Mouse (Mus musculus) left cerebral cortex, adult 18-20 months (tissue): ENCODE data around the gene Pde11a. TPM values are rescaled to one million over a fixed set of nuclear protein-coding genes. Genes with fewer than 3 reads are reported as not detected.

Source experiments
- DNase-seq, 2 experiments: peaks; one replicate each; pipeline ENCODE4 v3.0.0; 2021 to 2022; ENCODE audit warnings: low spot score in 2 of 2, mixed read lengths in 1 of 2
- total RNA-seq, 2 experiments: library from RNA; stranded (reverse); gene quantifications; 2 replicates each; pipeline ENCODE4 v1.2.3; 2021

The Pde11a gene
- total RNA-seq, 2 experiments from 2014 or later = 3.8 to 4.6 TPM

DNA sequence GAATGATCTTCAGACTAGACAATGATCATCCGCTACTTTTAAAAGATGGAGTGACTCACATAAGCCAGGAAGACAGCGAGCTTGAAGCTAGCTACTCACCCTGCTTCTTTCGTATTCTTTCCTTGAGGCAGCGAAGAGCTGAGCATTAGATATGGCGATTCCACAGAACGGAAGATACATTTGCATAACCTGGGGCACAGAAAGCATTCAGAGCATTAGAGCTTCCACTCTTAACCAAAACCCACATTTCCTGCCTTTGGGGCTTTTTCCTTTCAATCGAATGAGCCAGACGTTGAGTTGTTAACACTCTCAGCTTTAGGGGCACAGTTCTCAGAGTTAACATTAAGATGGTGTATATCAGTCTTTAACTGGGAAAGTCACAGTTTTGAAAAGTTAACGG lies 123.4 kb downstream of the Pde11a start:
- DNase-seq = no peak

GRCm38 (mm10) chr2:76185126-76185525 lies 153.4 kb downstream of the Pde11a start:
- no peak for DNase-seq

GRCm38 (mm10) chr2:76162822-76163221 lies 175.8 kb downstream of the Pde11a start:
- no peak for DNase-seq

DNA sequence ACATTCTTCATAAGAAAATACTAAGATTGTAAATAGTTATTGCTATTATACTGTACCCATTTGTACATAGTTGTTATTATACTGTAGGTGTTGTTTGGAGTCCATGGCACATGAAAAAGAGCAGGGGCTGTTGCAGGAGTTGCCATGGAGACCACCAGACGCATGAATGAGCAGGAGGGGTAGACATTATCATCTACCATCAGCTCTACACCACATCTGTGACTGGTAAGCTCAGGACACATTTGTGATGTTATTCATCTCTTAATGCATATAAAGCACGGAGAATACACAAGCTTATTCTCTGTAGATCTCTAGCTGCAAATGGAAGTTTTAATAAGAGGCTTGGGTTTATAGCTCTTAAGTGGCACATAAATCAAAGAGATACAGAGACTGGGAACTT lies 179.6 kb downstream of the Pde11a start:
- DNase-seq = no peak

GRCm38 (mm10) chr2:76141136-76141535 lies 197.4 kb downstream of the Pde11a start:
- no peak for DNase-seq

DNA sequence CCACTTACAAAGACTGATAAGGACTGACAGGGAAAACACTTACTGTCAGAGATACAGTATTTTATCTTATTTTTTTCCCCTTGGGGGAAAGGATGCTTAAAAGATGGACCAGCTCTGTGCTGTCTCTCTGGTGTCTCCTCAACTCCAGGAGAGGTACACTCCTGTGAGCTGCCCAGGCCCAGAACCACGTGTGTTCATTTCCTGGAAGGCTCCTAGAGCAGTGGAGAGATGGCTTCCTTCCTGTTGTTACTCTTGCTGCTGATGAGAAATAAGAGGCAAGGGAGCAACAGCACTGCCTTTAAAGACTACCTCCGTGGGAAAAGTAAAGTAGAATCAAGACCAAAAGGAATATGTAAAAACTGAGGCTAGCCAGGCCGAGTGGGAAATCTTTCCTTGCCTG lies 205.6 kb downstream of the Pde11a start:
- no peak for DNase-seq

- DNase-seq = no peak
These were observed 208.5 kb downstream of the Pde11a start for GRCm38 (mm10) chr2:76129933-76130627.

DNA sequence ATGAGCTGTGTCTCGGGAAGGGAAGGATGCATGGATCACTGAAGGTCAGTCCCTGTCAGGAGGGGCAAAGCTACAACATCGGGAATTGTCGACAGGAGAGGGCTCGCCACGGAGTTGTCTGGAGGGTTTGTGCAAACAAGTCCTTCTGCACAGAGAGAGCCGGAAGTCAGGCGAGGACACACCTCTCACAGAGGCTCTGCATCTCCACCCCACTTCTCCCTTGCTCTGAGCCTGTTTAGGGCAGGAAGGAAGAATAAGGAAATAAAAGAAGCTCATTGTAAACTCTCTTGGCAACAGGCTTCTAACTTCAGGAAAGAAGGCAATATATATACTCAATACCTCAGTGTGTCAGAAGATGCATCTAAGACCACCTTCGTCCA lies 209.5 kb downstream of the Pde11a start:
- no peak for DNase-seq

- peak; percentile 18 to 29 for DNase-seq
These were observed 210.2 kb downstream of the Pde11a start for GRCm38 (mm10) chr2:76128105-76129057.

GRCm38 (mm10) chr2:76126651-76127050 lies 211.9 kb downstream of the Pde11a start:
- no peak for DNase-seq

GRCm38 (mm10) chr2:76124821-76125220 lies 213.8 kb downstream of the Pde11a start:
- peak; percentile 23 to 37 for DNase-seq

DNA sequence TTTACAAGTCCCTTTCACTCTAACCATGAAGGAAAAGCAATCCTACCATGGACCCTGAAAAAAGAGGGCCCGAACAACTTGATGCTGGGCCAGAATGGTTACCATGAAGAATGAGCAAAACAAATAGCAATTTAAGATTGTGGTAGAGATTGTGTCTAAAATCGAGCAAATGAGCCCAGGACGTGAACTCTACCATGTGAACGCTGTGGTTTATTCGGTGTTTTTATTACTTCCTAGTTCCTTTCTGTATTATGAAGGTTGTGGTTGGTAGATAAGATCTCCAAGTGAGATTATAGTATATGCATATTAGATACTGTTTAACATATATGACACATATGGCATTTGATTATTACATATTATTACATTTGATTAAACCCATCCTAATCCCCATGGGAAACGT lies 216.4 kb downstream of the Pde11a start:
- DNase-seq = no peak

GRCm38 (mm10) chr2:76119848-76120247 lies 218.7 kb downstream of the Pde11a start:
- DNase-seq = no peak

DNA sequence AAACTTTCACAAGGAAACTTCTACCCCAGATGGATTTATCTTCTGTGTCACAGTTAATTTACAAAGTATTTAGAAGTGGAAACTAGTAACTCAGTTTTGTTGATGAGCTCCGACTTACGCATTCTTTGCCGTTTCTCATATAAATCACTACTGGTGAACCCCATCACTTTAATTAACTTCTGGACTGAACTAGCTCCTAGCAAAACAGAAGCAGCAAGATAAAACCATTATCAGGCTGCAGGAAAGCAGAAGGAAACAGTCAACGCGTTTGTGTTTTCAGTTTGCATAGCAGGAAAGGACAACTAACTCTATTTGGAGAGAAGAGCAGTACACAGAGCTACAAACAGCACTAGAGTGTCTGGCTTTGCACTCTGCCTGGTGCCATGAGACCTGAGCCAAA lies 220.1 kb downstream of the Pde11a start:
- no peak for DNase-seq

GRCm38 (mm10) chr2:76117219-76117618 lies 221.4 kb downstream of the Pde11a start:
- DNase-seq = no peak

- DNase-seq = peak; percentile 51 to 66
These were observed 222.9 kb downstream of the Pde11a start for GRCm38 (mm10) chr2:76115696-76116095.

GRCm38 (mm10) chr2:76114734-76115133 lies 223.8 kb downstream of the Pde11a start:
- peak in 1 of 2 experiments; percentile 12 for DNase-seq

DNA sequence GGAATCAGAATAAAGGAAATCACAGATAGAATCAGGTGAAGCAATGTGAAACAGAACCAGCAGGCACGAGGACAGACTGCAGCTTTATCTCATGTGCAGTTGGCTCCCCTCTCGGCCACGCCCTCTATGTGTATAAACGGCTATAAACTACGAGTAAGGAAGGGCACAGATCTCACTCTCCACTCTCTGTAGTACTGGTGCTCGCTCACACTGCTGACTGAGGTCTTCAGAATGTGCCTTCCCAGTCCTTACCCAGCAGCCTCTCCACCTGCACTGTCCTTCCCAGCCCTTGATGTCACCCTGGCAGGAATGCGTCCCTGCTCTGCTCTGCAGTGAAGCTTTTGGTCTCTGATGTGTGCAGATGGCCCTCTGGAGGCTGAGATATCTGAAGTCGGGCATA lies 228.9 kb downstream of the Pde11a start:
- DNase-seq = no peak

- DNase-seq = no peak
These were observed 236.5 kb downstream of the Pde11a start for GRCm38 (mm10) chr2:76101889-76102602.

GRCm38 (mm10) chr2:76100597-76100996 lies 238.0 kb downstream of the Pde11a start:
- DNase-seq = no peak

- DNase-seq = no peak
These were observed 238.7 kb downstream of the Pde11a start for GRCm38 (mm10) chr2:76099726-76100347.
